Mouse (Mus musculus) embryonic facial prominence, embryonic 13.5 days (tissue): ENCODE data around the gene Rpp14. TPM values are rescaled to one million over a fixed set of nuclear protein-coding genes. Genes with fewer than 3 reads are reported as not detected.

Source experiments
- ATAC-seq: fragments of 200-750 bp; cut with Nextera tagmentation; 2 replicates; pipeline ENCODE4 v1.8.0; 2017; ENCODE audit warnings: low read depth; ENCODE audit not compliant: insufficient number of reproducible peaks, insufficient read depth, low FRiP score, low TSS enrichment
- H3K27ac ChIP-seq: fragments of 300-500 bp; sonication (generic); 2 replicates; pipeline ENCODE4 v1.5.1; 2015; ENCODE audit warnings: moderate library complexity, mild to moderate bottlenecking, inconsistent platforms
- H3K27me3 ChIP-seq: fragments of 300-500 bp; sonication (generic); 2 replicates; pipeline ENCODE4 v1.6.1; 2015; ENCODE audit warnings: mild to moderate bottlenecking, inconsistent platforms
- H3K36me3 ChIP-seq: fragments of 300-500 bp; sonication (generic); 2 replicates; pipeline ENCODE4 v1.6.1; 2015; ENCODE audit warnings: mild to moderate bottlenecking, inconsistent platforms
- H3K4me1 ChIP-seq: fragments of 300-500 bp; sonication (generic); 2 replicates; pipeline ENCODE4 v1.6.1; 2015; ENCODE audit warnings: inconsistent platforms
- H3K4me2 ChIP-seq: fragments of 300-500 bp; sonication (generic); 2 replicates; pipeline ENCODE4 v1.6.1; 2015; ENCODE audit warnings: moderate library complexity, mild to moderate bottlenecking, inconsistent platforms
- H3K4me3 ChIP-seq: fragments of 300-500 bp; sonication (generic); 2 replicates; pipeline ENCODE4 v1.5.1; 2015; ENCODE audit warnings: mild to moderate bottlenecking, inconsistent platforms
- H3K9ac ChIP-seq: fragments of 300-500 bp; sonication (generic); 2 replicates; pipeline ENCODE4 v1.6.1; 2015; ENCODE audit warnings: mild to moderate bottlenecking, inconsistent platforms
- H3K9me3 ChIP-seq: fragments of 300-500 bp; sonication (generic); 2 replicates; pipeline ENCODE4 v1.6.1; 2016; ENCODE audit warnings: inconsistent platforms
- WGBS: fragments of 180-500 bp; shearing (Covaris S2); methylation state at CpG from one replicate; pipeline ENCODE4 v1.1.7; 2015; ENCODE audit warnings: mixed read lengths; 5-methylcytosine and 5-hydroxymethylcytosine counted together
- polyA plus RNA-seq: library from polyadenylated mRNA; unstranded; fragments of >200 nt; fragmentation: Nextera tagmentation; extraction: Ambion mirVana; gene quantifications from 2 replicates; pipeline ENCODE4 v1.2.1, GENCODE M21; 2015

Gene Rpp14
- polyA plus RNA-seq, 1 experiment from 2014 or later: 59.5 TPM

DNA sequence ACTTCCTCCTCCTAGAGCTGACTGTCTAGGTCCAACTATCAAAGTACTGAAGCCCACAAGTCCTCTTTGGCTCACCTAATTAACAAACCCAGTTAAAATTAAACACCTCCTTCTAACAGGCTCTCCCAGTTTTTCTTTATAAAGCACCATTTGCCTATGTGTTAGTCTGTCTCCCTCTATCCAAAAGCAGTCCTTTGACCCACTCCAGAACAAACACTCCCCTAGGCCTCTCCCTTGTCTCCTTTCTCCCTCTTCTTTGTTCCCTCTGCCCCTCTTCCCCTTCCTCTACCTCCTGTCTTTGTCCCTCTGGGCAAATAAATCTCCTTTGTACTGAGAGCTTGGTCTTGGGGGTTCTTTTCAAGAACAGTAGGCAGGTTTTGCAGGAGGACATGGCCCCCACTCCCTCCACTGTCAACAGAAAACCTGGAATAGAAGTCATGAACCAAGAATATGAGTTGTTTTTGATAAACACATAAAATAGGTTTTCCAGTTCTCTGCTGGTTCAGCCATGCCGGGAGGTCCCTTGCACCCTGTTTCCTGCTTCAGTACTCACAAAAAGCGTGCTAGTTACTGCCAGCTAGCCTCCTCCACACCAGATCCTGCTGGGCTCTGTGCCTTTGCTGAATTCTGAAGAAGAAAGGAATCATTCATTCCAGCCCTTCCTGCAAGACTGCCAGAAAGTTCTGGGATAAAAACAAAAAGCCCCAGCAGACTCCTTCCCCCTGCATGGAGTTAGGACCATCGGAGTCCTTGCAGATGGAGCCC, 17.4 kb upstream of the Rpp14 start:
- Histone ChIP-seq H3K4me2 (no peak overlapping the region), H3K9ac (no peak overlapping the region), H3K4me1 (peaks cover 8% of the 10 kb centered on the region; the same call in 1 of the 2 replicates), H3K27ac (peak overlapping the region; percentile 39; the same call in 1 of the 2 replicates), H3K27me3 (no peaks in the 10 kb centered on the region), H3K36me3 (no peaks in the 10 kb centered on the region), H3K4me3 (no peak overlapping the region), H3K9me3 (no peaks in the 10 kb centered on the region)
- 30% methylated on average over 3 of the region's 3 CpGs for WGBS
- ATAC-seq: no peak

DNA sequence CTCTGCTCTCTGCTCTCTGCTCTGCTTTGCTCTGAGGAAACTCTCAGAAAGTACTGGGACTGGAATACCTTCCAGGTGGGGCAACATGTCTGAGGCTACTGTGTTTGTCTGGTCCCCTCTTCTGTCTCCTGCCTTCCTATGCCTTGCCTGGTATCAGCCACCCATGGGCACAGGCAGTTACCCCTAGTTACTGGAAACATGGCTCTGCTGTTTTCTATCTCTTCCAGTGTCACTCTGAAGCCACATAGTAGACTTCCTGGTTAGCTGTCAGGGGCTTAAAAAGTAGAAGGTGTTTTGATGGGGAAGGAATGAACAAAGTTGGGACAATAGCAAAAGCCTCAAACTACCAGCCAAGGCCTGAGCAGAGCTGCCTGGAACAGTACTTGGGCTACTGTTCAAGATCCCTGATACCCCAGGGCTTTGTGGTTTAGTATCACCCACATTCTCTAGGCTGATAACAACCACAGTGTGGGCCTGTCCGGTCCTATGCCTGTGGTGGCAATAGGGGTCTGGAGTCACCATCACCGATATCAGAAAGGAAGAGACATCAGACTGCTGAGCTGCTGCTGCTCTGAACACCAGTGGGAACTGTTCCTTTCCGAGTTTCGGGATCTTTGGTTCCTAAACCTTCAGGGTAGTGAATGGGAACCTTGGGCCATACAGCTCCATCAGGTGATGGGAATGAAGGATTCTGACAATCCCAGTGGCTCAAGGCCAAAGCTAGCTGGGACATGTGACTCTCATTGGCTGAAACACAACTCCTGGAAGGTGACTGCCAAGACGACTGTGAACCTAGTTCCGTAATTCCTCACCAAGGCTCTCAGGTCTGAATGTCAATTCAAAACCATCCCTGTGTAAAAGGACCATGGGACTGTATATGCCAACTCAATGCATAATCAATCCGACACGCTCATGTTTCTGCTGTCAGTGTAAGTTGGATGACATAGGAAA, 16.1 kb upstream of the Rpp14 start:
- no peak for ATAC-seq
- H3K9me3 ChIP-seq: no peaks in the 10 kb centered on the region
- H3K4me3 ChIP-seq: no peak overlapping the region
- no peak overlapping the region for H3K4me2 ChIP-seq
- H3K27me3 ChIP-seq: no peaks in the 10 kb centered on the region
- no peak overlapping the region for H3K27ac ChIP-seq
- H3K9ac ChIP-seq: no peak overlapping the region
- no peaks in the 10 kb centered on the region for H3K36me3 ChIP-seq
- WGBS: 82% methylated on average over 8 of the region's 8 CpGs
- peaks cover 8% of the 10 kb centered on the region; the same call in 1 of the 2 replicates for H3K4me1 ChIP-seq

DNA sequence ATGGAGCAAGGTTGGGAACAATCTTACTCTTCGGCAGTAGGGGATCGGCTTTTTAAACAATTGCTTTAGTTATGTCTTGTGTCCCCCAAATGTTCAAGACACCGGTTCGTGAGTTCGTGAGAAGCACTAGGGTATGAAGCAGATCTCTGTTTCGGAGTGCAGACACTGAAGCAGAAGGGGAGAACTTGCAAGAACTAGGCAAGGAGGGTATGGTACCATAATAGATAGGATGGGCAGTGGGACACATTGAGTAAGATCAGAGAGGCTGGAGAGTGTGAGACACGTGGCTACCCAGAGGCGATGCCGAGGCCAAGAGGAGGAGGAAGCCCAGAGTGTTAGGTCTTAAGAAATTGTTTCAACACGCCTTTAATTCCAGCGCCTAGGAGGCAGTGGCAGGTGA, 551 bp downstream of the Rpp14 start:
- Histone ChIP-seq H3K4me3 (peak overlapping the region; percentile 73), H3K36me3 (peaks cover 19% of the 10 kb centered on the region)
- ATAC-seq: peak; percentile 34; the same call in 1 of the 2 replicates

DNA sequence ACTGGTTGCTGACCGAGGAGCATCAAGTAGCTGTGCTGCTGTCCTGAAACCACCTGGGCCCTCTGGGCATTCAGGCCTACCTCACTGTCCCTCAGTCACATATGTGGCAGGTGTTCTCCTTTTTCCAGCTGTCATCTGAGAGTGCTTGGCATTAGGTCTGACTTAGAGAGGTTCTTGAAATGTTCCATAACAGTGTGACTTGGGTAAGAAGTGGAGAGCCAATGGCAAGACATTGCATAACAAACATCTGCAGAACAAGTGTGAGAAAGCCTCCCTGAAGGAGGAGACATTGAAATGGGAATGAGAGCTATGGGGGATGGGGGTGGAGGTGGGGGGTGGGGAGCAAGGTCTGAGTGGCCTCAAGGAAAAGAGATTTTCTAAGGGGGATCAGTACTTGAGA, 2.8 kb downstream of the Rpp14 start:
- no peaks in the 10 kb centered on the region for H3K27me3 ChIP-seq
- H3K9ac ChIP-seq: no peak overlapping the region
- peaks cover 40% of the 10 kb centered on the region for H3K36me3 ChIP-seq
- no peak overlapping the region for H3K27ac ChIP-seq
- no peak overlapping the region for H3K4me2 ChIP-seq
- no peaks in the 10 kb centered on the region for H3K9me3 ChIP-seq
- WGBS: 88% methylated on average over 1 of the region's 1 CpGs
- no peak for ATAC-seq
- H3K4me1 ChIP-seq: peaks cover 22% of the 10 kb centered on the region
- H3K4me3 ChIP-seq: no peak overlapping the region

More for the DNA sequence above, 551 bp downstream of the Rpp14 start:
- WGBS: 2% methylated on average over 11 of the region's 11 CpGs
- H3K27ac ChIP-seq: peak overlapping the region; percentile 96
- H3K9me3 ChIP-seq: no peaks in the 10 kb centered on the region
- H3K27me3 ChIP-seq: no peaks in the 10 kb centered on the region
- peak overlapping the region; percentile 91 for H3K9ac ChIP-seq
- peaks cover 22% of the 10 kb centered on the region for H3K4me1 ChIP-seq
- peak overlapping the region; percentile 92 for H3K4me2 ChIP-seq

DNA sequence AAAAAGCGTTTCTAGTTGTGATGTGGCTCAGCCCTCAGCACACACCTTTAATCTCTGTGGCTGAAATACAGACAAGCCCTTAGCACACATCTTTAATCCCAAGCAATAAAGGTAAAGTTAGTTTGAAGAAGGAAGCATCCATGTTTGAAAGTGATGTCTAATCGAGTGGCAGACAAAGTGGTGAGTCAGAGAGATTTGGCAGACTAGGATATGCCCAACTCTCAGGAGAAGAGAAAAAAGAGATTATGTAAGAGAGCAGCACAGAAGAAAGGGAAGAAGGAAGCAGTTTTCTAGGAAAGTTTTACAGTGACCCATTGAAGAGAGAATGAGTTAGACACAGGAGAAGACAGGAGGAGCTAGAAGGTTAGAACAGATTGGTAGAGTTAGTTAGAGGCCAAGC, 8.8 kb downstream of the Rpp14 start:
- Histone ChIP-seq H3K4me3 (no peak overlapping the region), H3K36me3 (peaks cover 68% of the 10 kb centered on the region), H3K9me3 (no peaks in the 10 kb centered on the region), H3K4me1 (no peaks in the 10 kb centered on the region), H3K9ac (no peak overlapping the region), H3K27ac (no peak overlapping the region), H3K4me2 (no peak overlapping the region), H3K27me3 (no peaks in the 10 kb centered on the region)
- 98% methylated on average over 2 of the region's 2 CpGs for WGBS
- no peak for ATAC-seq

DNA sequence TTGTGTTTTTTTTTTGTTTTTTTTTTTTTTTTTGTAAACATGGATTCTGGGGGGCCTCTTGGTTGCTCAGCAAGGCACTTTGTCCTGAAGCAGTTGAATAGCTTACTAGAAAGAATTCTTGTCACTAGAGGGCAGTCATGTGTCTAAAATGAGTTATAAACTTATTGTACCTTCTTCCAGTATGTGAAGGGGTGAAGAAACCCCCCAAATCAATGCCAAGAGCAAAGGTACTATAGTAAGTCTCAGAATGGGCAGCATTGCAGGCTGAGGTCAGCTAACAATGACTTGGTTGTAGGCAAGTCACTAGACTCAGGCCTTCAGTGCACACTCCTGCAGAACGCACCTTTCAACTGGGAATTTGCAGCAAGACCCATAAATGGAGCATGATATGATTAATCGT, 12.4 kb downstream of the Rpp14 start:
- H3K27ac ChIP-seq: no peak overlapping the region
- no peak for ATAC-seq
- no peaks in the 10 kb centered on the region for H3K27me3 ChIP-seq
- H3K9me3 ChIP-seq: no peaks in the 10 kb centered on the region
- H3K9ac ChIP-seq: no peak overlapping the region
- WGBS: 92% methylated on average over 2 of the region's 2 CpGs
- H3K4me2 ChIP-seq: no peak overlapping the region
- no peaks in the 10 kb centered on the region for H3K4me1 ChIP-seq
- peaks cover 34% of the 10 kb centered on the region for H3K36me3 ChIP-seq
- no peak overlapping the region for H3K4me3 ChIP-seq

DNA sequence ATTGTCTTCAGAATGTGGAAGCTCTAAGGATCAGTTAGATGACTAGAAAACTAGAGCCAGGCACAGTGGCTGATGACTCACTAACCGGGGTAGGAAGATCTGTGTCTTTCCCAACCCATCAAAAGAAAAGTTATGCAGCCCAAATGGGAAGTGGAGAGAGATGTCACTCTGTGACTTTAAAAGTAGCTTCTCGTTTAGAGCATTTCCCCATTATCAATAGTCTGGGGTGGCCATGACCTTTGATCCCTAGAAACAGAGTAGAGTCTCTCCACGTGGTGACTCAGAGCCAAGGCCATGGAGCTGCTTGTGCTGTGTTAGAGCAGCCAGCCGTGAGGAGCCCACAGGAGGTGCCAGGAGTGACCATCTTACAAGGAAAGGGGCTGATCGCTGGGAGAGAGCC, 13.3 kb downstream of the Rpp14 start:
- no peak for ATAC-seq
- Histone ChIP-seq H3K4me2 (no peak overlapping the region), H3K27ac (no peak overlapping the region), H3K9me3 (no peaks in the 10 kb centered on the region), H3K4me3 (no peak overlapping the region), H3K36me3 (peaks cover 28% of the 10 kb centered on the region), H3K9ac (no peak overlapping the region), H3K27me3 (no peaks in the 10 kb centered on the region), H3K4me1 (peaks cover 3% of the 10 kb centered on the region; the same call in 1 of the 2 replicates)
- 51% methylated on average over 5 of the region's 5 CpGs for WGBS

DNA sequence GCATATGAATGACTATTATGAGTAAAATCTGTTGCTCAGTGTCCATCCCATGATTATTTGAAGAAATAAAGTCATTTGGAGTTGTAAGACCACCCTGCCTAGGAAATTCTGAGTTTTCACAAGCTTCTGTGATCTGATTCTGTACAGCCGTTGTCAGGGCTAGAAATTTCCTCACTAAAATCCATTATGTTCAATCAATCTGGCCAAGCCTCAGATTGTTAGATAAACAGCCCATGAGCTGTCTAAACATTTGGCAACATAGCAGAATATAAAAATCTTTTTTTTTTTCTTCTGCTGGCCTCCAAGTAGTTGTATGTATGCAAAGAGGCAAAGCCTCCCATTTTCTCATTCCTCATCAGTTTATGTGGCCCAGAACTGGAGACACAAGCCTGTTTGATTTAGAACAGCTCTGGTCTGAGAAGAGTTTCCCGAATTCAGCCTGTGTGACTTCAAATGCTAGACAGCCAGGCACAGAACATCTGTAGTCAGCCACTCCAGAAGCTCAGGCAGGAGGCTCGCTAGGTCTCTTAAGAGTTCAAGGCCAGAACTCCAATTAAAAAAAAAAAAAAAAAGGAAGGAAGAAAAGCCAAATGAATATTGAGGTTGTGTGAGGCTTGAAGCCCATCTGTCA, 14.9 kb downstream of the Rpp14 start:
- Histone ChIP-seq H3K4me1 (peaks cover 10% of the 10 kb centered on the region; the same call in 1 of the 2 replicates), H3K4me3 (no peak overlapping the region), H3K9me3 (no peaks in the 10 kb centered on the region), H3K27me3 (no peaks in the 10 kb centered on the region), H3K4me2 (no peak overlapping the region), H3K27ac (no peak overlapping the region), H3K36me3 (peaks cover 12% of the 10 kb centered on the region), H3K9ac (no peak overlapping the region)
- 57% methylated on average over 3 of the region's 3 CpGs for WGBS
- ATAC-seq: no peak

DNA sequence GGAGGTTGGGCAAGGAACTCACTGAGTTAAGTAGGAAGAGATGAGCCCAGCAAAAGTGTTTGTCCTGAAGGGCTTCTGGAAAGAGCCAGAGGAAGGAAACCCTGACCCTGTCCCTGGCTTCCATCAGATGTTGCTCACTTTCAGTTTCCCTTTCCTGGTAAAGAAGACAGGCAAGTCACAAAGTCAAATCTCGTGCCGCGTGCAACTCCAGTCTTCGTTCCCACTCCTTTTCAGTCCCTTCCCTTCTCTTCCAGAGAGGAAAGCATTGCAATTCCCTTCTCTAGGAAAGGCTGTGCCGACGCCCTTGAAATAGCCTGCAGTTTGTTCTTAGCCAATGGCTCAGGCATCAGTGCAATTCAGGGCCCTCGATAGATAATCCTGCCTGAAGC, 15.4 kb downstream of the Rpp14 start:
- Histone ChIP-seq H3K4me1 (peaks cover 10% of the 10 kb centered on the region; the same call in 1 of the 2 replicates), H3K4me2 (no peak overlapping the region), H3K9me3 (no peaks in the 10 kb centered on the region), H3K27me3 (no peaks in the 10 kb centered on the region), H3K27ac (no peak overlapping the region), H3K36me3 (peaks cover 7% of the 10 kb centered on the region), H3K9ac (no peak overlapping the region), H3K4me3 (no peak overlapping the region)
- ATAC-seq: no peak
- WGBS: 67% methylated on average over 7 of the region's 7 CpGs

DNA sequence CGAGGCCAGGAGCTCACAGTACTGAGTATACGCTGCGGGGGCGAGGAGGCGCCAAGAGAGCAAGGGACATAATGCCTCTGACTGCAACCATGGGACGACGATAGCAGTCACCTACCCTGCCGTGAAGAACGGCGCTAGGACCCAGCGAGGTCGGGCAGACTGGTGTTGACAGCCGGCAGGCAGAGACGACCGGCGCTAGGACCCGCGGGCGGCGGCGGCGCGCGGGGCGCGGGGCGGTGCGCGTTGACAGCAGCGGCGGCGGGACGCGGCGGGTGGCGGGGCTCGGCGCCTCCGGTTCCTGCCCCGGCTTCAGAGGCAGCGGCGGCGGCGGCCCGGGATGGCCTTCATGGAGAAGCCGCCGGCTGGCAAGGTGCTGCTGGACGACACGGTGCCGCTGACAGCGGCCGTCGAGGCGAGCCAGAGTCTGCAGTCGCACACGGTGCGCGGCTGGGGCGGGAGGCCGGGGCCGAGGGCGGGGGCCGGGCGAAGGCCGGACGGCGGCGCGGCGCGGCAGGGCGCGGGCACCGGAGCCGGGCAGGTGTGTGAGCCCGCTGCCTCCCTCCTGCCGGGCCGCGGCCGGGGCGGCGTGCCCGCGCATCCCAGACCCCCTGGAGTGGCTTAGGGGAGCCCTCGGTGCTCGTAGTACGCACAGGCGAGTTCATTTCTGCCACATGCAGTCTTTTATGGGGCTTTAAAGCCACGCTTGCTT, 18.0 kb downstream of the Rpp14 start, which contains the start of gene Pxk:
Gene Pxk, plus strand, starts transcription at position 234 of the 709 bp plus-strand sequence.
- peak within 1 kb of the TSS; percentile 83 for H3K9ac ChIP-seq
- H3K4me1 ChIP-seq: peaks cover 10% of the 10 kb centered on the region; the same call in 1 of the 2 replicates
- WGBS: under 1% methylated on average over 88 of the region's 89 CpGs
- H3K4me2 ChIP-seq: peak within 1 kb of the TSS; percentile 79
- no peaks in the 10 kb centered on the region for H3K36me3 ChIP-seq
- H3K27me3 ChIP-seq: no peaks in the 10 kb centered on the region
- ATAC-seq: peak; percentile 89
- H3K27ac ChIP-seq: no peak within 1 kb of the TSS; the same call in 1 of the 2 replicates
- H3K4me3 ChIP-seq: peak within 1 kb of the TSS; percentile 92
- H3K9me3 ChIP-seq: no peaks in the 10 kb centered on the region

DNA sequence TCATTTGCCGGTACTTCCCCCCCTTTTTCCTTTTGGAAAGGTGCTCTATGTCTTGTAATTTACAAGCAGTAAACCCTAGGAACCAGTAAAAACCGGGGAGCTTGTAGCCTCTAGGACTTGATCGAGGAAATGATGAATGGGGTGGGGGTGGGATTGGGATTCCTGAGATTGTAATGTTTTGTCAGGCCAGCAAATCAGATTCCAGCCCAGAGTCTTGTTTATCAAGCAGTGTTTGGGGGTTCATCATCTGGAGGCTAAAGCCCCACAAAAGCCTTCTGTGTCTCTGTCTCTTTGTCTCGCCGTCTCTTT, 18.5 kb downstream of the Rpp14 start:
- Histone ChIP-seq H3K4me2 (peak overlapping the region; percentile 79), H3K9ac (peak overlapping the region; percentile 83), H3K9me3 (no peaks in the 10 kb centered on the region), H3K27me3 (no peaks in the 10 kb centered on the region), H3K4me1 (peaks cover 10% of the 10 kb centered on the region; the same call in 1 of the 2 replicates), H3K27ac (no peak overlapping the region; the same call in 1 of the 2 replicates), H3K36me3 (no peaks in the 10 kb centered on the region), H3K4me3 (peak overlapping the region; percentile 92)
- 2% methylated on average over 5 of the region's 5 CpGs for WGBS
- ATAC-seq: no peak
